Mouse (Mus musculus): ENCODE measurements at regions not wholly inside any gene's neighbourhood (a gene's known extent, or its start where the extent isn't known, plus 50 kb on each side); places are given as distances from the start of the nearest gene placed in this dataset.

GRCm38 (mm10) chr1:20669769-20670168 lies 51.9 kb upstream of the Pkhd1 start:
- H3K4me1 ChIP-seq: no peaks in the 10 kb centered on the region; the same call in 1 of the 2 replicates
- H3K4me3 ChIP-seq: no peak overlapping the region
- WGBS: 87% methylated on average over 4 of the region's 4 CpGs
- no peaks in the 10 kb centered on the region for H3K36me3 ChIP-seq
- no peaks in the 10 kb centered on the region for H3K9me3 ChIP-seq (replicated peaks)
- DNase-seq (ENCODE audit: low spot score): no peak
- H3K27me3 ChIP-seq (ENCODE audit: low read depth, poor library complexity, severe bottlenecking): no peaks in the 10 kb centered on the region
- no peak overlapping the region for H3K27ac ChIP-seq (replicated peaks)

DNA sequence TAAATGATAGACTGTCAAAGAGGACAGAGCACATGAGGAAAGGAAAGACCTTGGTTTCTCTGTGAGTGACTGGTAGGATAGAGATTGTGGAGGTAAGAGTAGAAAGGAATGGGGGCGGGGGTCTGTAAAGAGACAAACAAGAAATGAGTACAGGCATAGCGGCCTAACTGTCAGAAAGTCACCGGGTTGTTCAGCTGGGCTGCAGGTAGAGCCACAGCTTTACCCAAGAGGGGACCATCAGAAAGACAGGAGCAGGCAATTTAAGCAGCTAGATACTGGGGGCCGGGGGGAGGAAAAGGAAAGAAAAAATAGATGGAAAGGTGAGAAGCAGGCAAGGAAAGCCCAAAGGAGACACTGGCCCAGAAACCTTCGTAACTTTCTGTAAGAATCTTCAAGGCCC lies 52.6 kb upstream of the Pkhd1 start:
- DNase-seq (ENCODE audit: low spot score): no peak
- Histone ChIP-seq H3K9me3 (replicated peaks) (no peaks in the 10 kb centered on the region), H3K4me3 (no peak overlapping the region), H3K4me1 (no peaks in the 10 kb centered on the region; the same call in 1 of the 2 replicates), H3K27me3 (ENCODE audit: low read depth, poor library complexity, severe bottlenecking) (no peaks in the 10 kb centered on the region), H3K27ac (replicated peaks) (no peak overlapping the region), H3K36me3 (no peaks in the 10 kb centered on the region)
- 86% methylated on average over 5 of the region's 5 CpGs for WGBS

- 77% methylated on average over 9 of the region's 9 CpGs for WGBS
- Histone ChIP-seq H3K27ac (replicated peaks) (no peak overlapping the region), H3K9me3 (replicated peaks) (no peaks in the 10 kb centered on the region), H3K36me3 (no peaks in the 10 kb centered on the region), H3K4me1 (no peaks in the 10 kb centered on the region; the same call in 1 of the 2 replicates), H3K27me3 (ENCODE audit: low read depth, poor library complexity, severe bottlenecking) (no peaks in the 10 kb centered on the region), H3K4me3 (no peak overlapping the region)
- no peak for DNase-seq (ENCODE audit: low spot score)
Measured at GRCm38 (mm10) chr1:20670906-20671768, 53.3 kb upstream of the Pkhd1 start.

DNA sequence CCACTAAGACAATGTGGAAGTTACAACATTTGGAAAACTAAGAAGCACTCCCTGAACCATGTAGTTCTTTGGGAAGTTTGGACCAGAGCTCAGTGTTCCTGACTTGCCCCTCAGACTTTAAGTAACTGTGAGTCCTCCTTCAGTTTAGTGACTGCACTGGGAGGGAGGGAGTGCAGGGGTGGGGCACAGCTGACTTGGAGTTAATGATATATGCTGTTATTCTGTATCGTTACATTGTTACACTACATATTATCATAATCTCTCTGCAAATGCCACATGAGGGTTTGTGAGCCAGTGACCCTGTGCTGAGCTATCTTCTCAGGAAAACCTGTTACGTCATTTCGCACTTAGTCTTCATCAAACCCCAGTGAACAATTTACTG lies 53.9 kb upstream of the Pkhd1 start:
- H3K4me3 ChIP-seq: no peak overlapping the region
- no peak for DNase-seq (ENCODE audit: low spot score)
- no peaks in the 10 kb centered on the region; the same call in 1 of the 2 replicates for H3K4me1 ChIP-seq
- H3K27me3 ChIP-seq (ENCODE audit: low read depth, poor library complexity, severe bottlenecking): no peaks in the 10 kb centered on the region
- no peaks in the 10 kb centered on the region for H3K9me3 ChIP-seq (replicated peaks)
- 93% methylated on average over 3 of the region's 3 CpGs for WGBS
- H3K27ac ChIP-seq (replicated peaks): no peak overlapping the region
- H3K36me3 ChIP-seq: no peaks in the 10 kb centered on the region

- Histone ChIP-seq H3K27me3 (ENCODE audit: low read depth, poor library complexity, severe bottlenecking) (no peaks in the 10 kb centered on the region), H3K4me1 (no peaks in the 10 kb centered on the region; the same call in 1 of the 2 replicates), H3K4me3 (no peak overlapping the region), H3K9me3 (replicated peaks) (no peaks in the 10 kb centered on the region), H3K36me3 (no peaks in the 10 kb centered on the region), H3K27ac (replicated peaks) (no peak overlapping the region)
- DNase-seq (ENCODE audit: low spot score): no peak
Measured at GRCm38 (mm10) chr1:20672246-20672645, 54.4 kb upstream of the Pkhd1 start.

- 83% methylated on average over 5 of the region's 5 CpGs for whole genome bisulfite sequencing
- no peaks in the 10 kb centered on the region for H3K36me3 ChIP-seq
- no peak overlapping the region for H3K27ac ChIP-seq (replicated peaks)
- no peak for DNase-seq (ENCODE audit: low spot score)
- H3K27me3 ChIP-seq (ENCODE audit: low read depth, poor library complexity, severe bottlenecking): no peaks in the 10 kb centered on the region
- no peak overlapping the region for H3K4me3 ChIP-seq
- no peaks in the 10 kb centered on the region for H3K9me3 ChIP-seq (replicated peaks)
- H3K4me1 ChIP-seq: peaks cover 3% of the 10 kb centered on the region
Measured at GRCm38 (mm10) chr1:20672951-20673350, 55.1 kb upstream of the Pkhd1 start.

- Histone ChIP-seq H3K36me3 (no peaks in the 10 kb centered on the region), H3K9me3 (replicated peaks) (no peaks in the 10 kb centered on the region), H3K4me3 (no peak overlapping the region), H3K27ac (replicated peaks) (no peak overlapping the region), H3K4me1 (peaks cover 6% of the 10 kb centered on the region), H3K27me3 (ENCODE audit: low read depth, poor library complexity, severe bottlenecking) (no peaks in the 10 kb centered on the region)
- WGBS: 67% methylated on average over 2 of the region's 2 CpGs
- no peak for DNase-seq (ENCODE audit: low spot score)
Measured at GRCm38 (mm10) chr1:20673351-20673750, 55.5 kb upstream of the Pkhd1 start.

GRCm38 (mm10) chr1:20674615-20675014 lies 56.1 kb upstream of the Il17a start:
- DNase-seq (ENCODE audit: low spot score): no peak
- no peaks in the 10 kb centered on the region for H3K9me3 ChIP-seq (replicated peaks)
- WGBS: 31% methylated on average over 2 of the region's 2 CpGs
- peaks cover 6% of the 10 kb centered on the region for H3K4me1 ChIP-seq
- H3K27ac ChIP-seq (replicated peaks): no peak overlapping the region
- no peaks in the 10 kb centered on the region for H3K36me3 ChIP-seq
- H3K27me3 ChIP-seq (ENCODE audit: low read depth, poor library complexity, severe bottlenecking): no peaks in the 10 kb centered on the region
- H3K4me3 ChIP-seq: no peak overlapping the region

GRCm38 (mm10) chr1:20677987-20678386 lies 52.7 kb upstream of the Il17a start:
- Histone ChIP-seq H3K36me3 (no peaks in the 10 kb centered on the region), H3K27me3 (ENCODE audit: low read depth, poor library complexity, severe bottlenecking) (no peaks in the 10 kb centered on the region), H3K9me3 (replicated peaks) (no peaks in the 10 kb centered on the region), H3K4me3 (no peak overlapping the region), H3K4me1 (peaks cover 6% of the 10 kb centered on the region), H3K27ac (replicated peaks) (0 out of 2 replicates have a peak overlapping the region, but pooled peaks have one; percentile 30)
- DNase-seq (ENCODE audit: low spot score): peak; percentile 41
- WGBS: 28% methylated on average over 3 of the region's 3 CpGs

DNA sequence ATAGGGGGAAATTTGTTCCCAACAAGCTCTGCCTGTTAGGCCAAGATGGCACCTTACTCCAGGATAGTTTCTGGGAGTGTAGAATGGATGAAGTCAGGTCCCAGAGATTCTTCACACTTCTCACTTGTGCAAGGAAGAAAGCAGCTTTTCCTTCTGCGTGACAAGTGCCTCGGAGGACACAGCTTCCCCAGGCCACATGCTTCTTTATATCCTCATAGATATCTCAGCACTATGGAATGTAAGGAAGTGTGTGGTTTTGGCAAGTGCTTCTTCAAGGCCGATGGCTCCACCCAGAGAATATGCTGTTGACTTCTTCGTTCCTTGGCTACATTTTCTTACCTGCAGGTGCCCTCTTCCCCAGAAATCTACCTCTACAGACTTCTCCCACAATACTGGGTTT lies 51.9 kb upstream of the Il17a start:
- H3K27me3 ChIP-seq (ENCODE audit: low read depth, poor library complexity, severe bottlenecking): no peaks in the 10 kb centered on the region
- no peaks in the 10 kb centered on the region for H3K9me3 ChIP-seq (replicated peaks)
- 93% methylated on average over 4 of the region's 4 CpGs for WGBS
- no peak for DNase-seq (ENCODE audit: low spot score)
- H3K27ac ChIP-seq (replicated peaks): peak overlapping the region; percentile 33; the same call in 1 of the 2 replicates
- no peak overlapping the region for H3K4me3 ChIP-seq
- no peaks in the 10 kb centered on the region for H3K36me3 ChIP-seq
- H3K4me1 ChIP-seq: peaks cover 6% of the 10 kb centered on the region

- no peaks in the 10 kb centered on the region for H3K9me3 ChIP-seq (replicated peaks)
- no peaks in the 10 kb centered on the region for H3K36me3 ChIP-seq
- no peaks in the 10 kb centered on the region for H3K27me3 ChIP-seq (ENCODE audit: low read depth, poor library complexity, severe bottlenecking)
- no peak for DNase-seq (ENCODE audit: low spot score)
- 94% methylated on average over 2 of the region's 2 CpGs for WGBS
- H3K4me3 ChIP-seq: no peak overlapping the region
- no peak overlapping the region for H3K27ac ChIP-seq (replicated peaks)
- H3K4me1 ChIP-seq: peaks cover 6% of the 10 kb centered on the region
Measured at GRCm38 (mm10) chr1:20679299-20679698, 51.4 kb upstream of the Il17a start.

DNA sequence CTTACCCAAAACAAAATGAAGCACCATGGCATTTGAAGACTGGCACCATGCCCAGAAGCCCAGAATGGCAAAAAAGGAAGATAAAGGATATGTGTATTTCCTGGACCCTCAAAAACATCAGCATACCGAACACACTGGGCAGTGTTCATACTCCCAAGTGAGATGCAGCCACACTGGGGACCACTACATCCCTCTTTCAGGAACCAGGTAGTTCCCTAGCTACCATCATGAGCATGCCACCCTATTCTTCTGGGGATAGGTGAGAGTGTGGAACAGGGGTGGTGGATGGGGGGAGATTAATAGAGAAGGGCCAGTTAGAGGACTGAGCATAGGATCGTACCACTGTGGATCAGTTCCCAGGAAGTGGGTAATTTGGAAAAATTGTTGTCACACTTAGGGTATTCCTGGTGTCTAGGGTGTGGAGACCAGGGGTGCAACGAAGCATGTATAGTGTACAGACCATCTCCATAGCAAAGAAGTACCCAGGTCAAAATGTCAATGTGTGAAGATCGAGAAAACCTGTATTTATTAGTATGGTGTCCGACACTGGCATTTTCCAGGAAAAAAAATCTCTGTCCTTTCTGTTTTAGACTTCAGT lies 50.9 kb upstream of the Il17a start:
- Histone ChIP-seq H3K27me3 (ENCODE audit: low read depth, poor library complexity, severe bottlenecking) (no peaks in the 10 kb centered on the region), H3K4me3 (no peak overlapping the region), H3K9me3 (replicated peaks) (no peaks in the 10 kb centered on the region), H3K4me1 (peaks cover 6% of the 10 kb centered on the region), H3K27ac (replicated peaks) (no peak overlapping the region), H3K36me3 (no peaks in the 10 kb centered on the region)
- WGBS: 88% methylated on average over 5 of the region's 5 CpGs
- DNase-seq (ENCODE audit: low spot score): no peak

DNA sequence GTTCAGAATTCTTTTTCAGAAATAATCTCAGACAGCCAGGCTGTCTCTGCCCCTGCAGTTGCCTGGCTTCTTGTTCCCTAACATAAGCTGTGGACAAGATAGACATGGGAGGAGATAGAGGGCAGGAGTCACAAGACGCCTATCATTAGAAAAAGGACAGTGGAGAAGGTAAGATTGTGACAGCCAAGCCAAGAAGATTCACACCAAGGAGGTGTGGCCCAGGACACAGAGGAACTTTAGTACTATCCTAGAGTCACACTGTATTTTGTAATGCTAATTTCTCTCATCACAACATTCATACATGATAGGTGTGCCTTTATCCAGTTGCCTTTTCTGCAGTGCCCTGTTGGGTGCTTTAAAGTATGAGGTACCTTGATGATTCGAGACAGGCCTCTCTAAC lies 50.2 kb upstream of the Il17a start:
- Histone ChIP-seq H3K36me3 (no peaks in the 10 kb centered on the region), H3K9me3 (replicated peaks) (no peaks in the 10 kb centered on the region), H3K4me3 (no peak overlapping the region), H3K27ac (replicated peaks) (no peak overlapping the region), H3K27me3 (ENCODE audit: low read depth, poor library complexity, severe bottlenecking) (no peaks in the 10 kb centered on the region), H3K4me1 (peaks cover 6% of the 10 kb centered on the region)
- 83% methylated on average over 2 of the region's 2 CpGs for WGBS
- no peak for DNase-seq (ENCODE audit: low spot score)

Measured in midbrain, embryonic 10.5 days (tissue).